In genomic region chr17:46618769-46619682, GRCm38 (mm10) we compare ENCODE assay signal across 8 mouse cellular contexts. TPM values are rescaled to one million over a fixed set of nuclear protein-coding genes. Genes with fewer than 3 reads are reported as not detected.
DNase-seq lines count a peak whose midpoint lies in the region; ATAC-seq lines count a peak whose summit lies in the region.

No protein-coding gene starts in this region.

- ATAC-seq in liver, embryonic 11.5 days (replicated peaks; ENCODE audit: low FRiP score): no peak
- ATAC-seq in forebrain, embryonic 12.5 days (ENCODE audit: low FRiP score): 0 out of 2 replicates have a peak, but pooled peaks have one; percentile 32
- ATAC-seq in limb, embryonic 15.5 days (ENCODE audit: insufficient number of reproducible peaks, low FRiP score, low TSS enrichment, low read depth): peak; percentile 30; the same call in 1 of the 2 replicates
- peak; percentile 49 for ATAC-seq in stomach, embryonic 14.5 days (ENCODE audit: insufficient number of reproducible peaks, insufficient read depth, low FRiP score, low read depth)

- no peaks in the 10 kb centered on the region for H3K9me3 ChIP-seq in liver, embryonic 11.5 days (ENCODE audit: control insufficient read depth, low read length)
- H3K9me3 ChIP-seq in forebrain, embryonic 12.5 days: no peaks in the 10 kb centered on the region
- H3K9me3 ChIP-seq in limb, embryonic 15.5 days: no peaks in the 10 kb centered on the region
- no peaks in the 10 kb centered on the region for H3K9me3 ChIP-seq in stomach, embryonic 14.5 days (ENCODE audit: control insufficient read depth, low read depth, low read length)

- H3K36me3 ChIP-seq in liver, embryonic 11.5 days (ENCODE audit: control insufficient read depth, insufficient read depth, low read length): no peaks in the 10 kb centered on the region
- no peaks in the 10 kb centered on the region for H3K36me3 ChIP-seq in forebrain, embryonic 12.5 days (replicated peaks)
- H3K36me3 ChIP-seq in limb, embryonic 15.5 days: no peaks in the 10 kb centered on the region
- no peaks in the 10 kb centered on the region for H3K36me3 ChIP-seq in stomach, embryonic 14.5 days (ENCODE audit: control insufficient read depth, insufficient read depth, low read length)

- H3K27me3 ChIP-seq in liver, embryonic 11.5 days (replicated peaks; ENCODE audit: control insufficient read depth, insufficient read depth, low read length): no peaks in the 10 kb centered on the region
- no peaks in the 10 kb centered on the region for H3K27me3 ChIP-seq in forebrain, embryonic 12.5 days
- H3K27me3 ChIP-seq in limb, embryonic 15.5 days: no peaks in the 10 kb centered on the region
- no peaks in the 10 kb centered on the region for H3K27me3 ChIP-seq in stomach, embryonic 14.5 days (ENCODE audit: control insufficient read depth, insufficient read depth, low read length)

- 37% methylated on average over 27 of the region's 27 CpGs for WGBS in liver, embryonic 11.5 days
- WGBS in forebrain, embryonic 12.5 days: 3% methylated on average over 27 of the region's 27 CpGs
- 12% methylated on average over 27 of the region's 27 CpGs for WGBS in limb, embryonic 15.5 days
- 12% methylated on average over 27 of the region's 27 CpGs for WGBS in stomach, embryonic 14.5 days

- peaks cover 44% of the 10 kb centered on the region for H3K4me1 ChIP-seq in liver, embryonic 11.5 days (replicated peaks; ENCODE audit: control insufficient read depth, insufficient read depth, low read length)
- peaks cover 61% of the 10 kb centered on the region for H3K4me1 ChIP-seq in forebrain, embryonic 12.5 days
- H3K4me1 ChIP-seq in limb, embryonic 15.5 days: peaks cover 82% of the 10 kb centered on the region
- H3K4me1 ChIP-seq in stomach, embryonic 14.5 days (ENCODE audit: control insufficient read depth, insufficient read depth, low read length): peaks cover 78% of the 10 kb centered on the region

- H3K4me3 ChIP-seq in liver, embryonic 11.5 days (ENCODE audit: low read depth, low read length): no peak overlapping the region
- H3K4me3 ChIP-seq in forebrain, embryonic 12.5 days (replicated peaks): peak overlapping the region; percentile 7; the same call in 1 of the 2 replicates
- peak overlapping the region; percentile 19 for H3K4me3 ChIP-seq in limb, embryonic 15.5 days
- H3K4me3 ChIP-seq in stomach, embryonic 14.5 days (ENCODE audit: low read depth, low read length): peak overlapping the region; percentile 12; the same call in 1 of the 2 replicates

- peak overlapping the region; percentile 7 for H3K4me2 ChIP-seq in liver, embryonic 11.5 days
- H3K4me2 ChIP-seq in forebrain, embryonic 12.5 days: peak overlapping the region; percentile 35
- peak overlapping the region; percentile 44 for H3K4me2 ChIP-seq in limb, embryonic 15.5 days
- H3K4me2 ChIP-seq in stomach, embryonic 14.5 days (replicated peaks; ENCODE audit: low read depth, low read length): peak overlapping the region; percentile 43

- DNase-seq in liver, embryonic 11.5 days (ENCODE audit: low spot score): no peak
- DNase-seq in liver: no peak
- no peak for DNase-seq in frontal cortex, postnatal 25 days (ENCODE audit: low spot score in 2 of 2)
- DNase-seq in cerebellum, adult 11 months: no peak
- DNase-seq in thymus, postnatal 36 days: no peak

- H3K9ac ChIP-seq in liver, embryonic 11.5 days (ENCODE audit: low read depth, low read length): no peak overlapping the region
- peak overlapping the region; percentile 60 for H3K9ac ChIP-seq in forebrain, embryonic 12.5 days
- 0 out of 2 replicates have a peak overlapping the region, but pooled peaks have one; percentile 24 for H3K9ac ChIP-seq in limb, embryonic 15.5 days
- peak overlapping the region; percentile 30 for H3K9ac ChIP-seq in stomach, embryonic 14.5 days (replicated peaks; ENCODE audit: low read depth, low read length)

- peak overlapping the region; percentile 15; the same call in 1 of the 2 replicates for H3K27ac ChIP-seq in liver, embryonic 11.5 days (ENCODE audit: low read depth, low read length)
- H3K27ac ChIP-seq in forebrain, embryonic 12.5 days: peak overlapping the region; percentile 90
- peak overlapping the region; percentile 88 for H3K27ac ChIP-seq in limb, embryonic 15.5 days
- H3K27ac ChIP-seq in stomach, embryonic 14.5 days (ENCODE audit: low read length): peak overlapping the region; percentile 97

RNA-seq across cellular contexts. Expression of gene Ptk7, which starts 10.3 kb away (rescaled TPM):
- polyA plus RNA-seq in liver, embryonic 11.5 days (2014; fragmentation: Nextera tagmentation; extraction: Ambion mirVana): 24.5 and 24.7 TPM in 2 replicates
- 55.3 and 56.4 TPM in 2 replicates for polyA plus RNA-seq in forebrain, embryonic 12.5 days (2016; fragmentation: Nextera tagmentation; extraction: Ambion mirVana)
- 122 and 123 TPM in 2 replicates for polyA plus RNA-seq in limb, embryonic 15.5 days (2015; fragmentation: Nextera tagmentation; extraction: Ambion mirVana)
- 37.6 and 45.2 TPM in 2 replicates for polyA plus RNA-seq in stomach, embryonic 14.5 days (2014; fragmentation: Nextera tagmentation; extraction: Ambion mirVana)

RNA-seq across cellular contexts. Expression of gene Klc4, which starts 26.8 kb away (rescaled TPM):
- 10.8 and 12.3 TPM in 2 replicates for polyA plus RNA-seq in liver, embryonic 11.5 days (2014; fragmentation: Nextera tagmentation; extraction: Ambion mirVana)
- polyA plus RNA-seq in forebrain, embryonic 12.5 days (2016; fragmentation: Nextera tagmentation; extraction: Ambion mirVana): 39.0 and 42.5 TPM in 2 replicates
- polyA plus RNA-seq in limb, embryonic 15.5 days (2015; fragmentation: Nextera tagmentation; extraction: Ambion mirVana): 20.5 and 22.3 TPM in 2 replicates
- polyA plus RNA-seq in stomach, embryonic 14.5 days (2014; fragmentation: Nextera tagmentation; extraction: Ambion mirVana): 31.0 and 32.3 TPM in 2 replicates

RNA-seq across cellular contexts. Expression of gene Mrpl2, which starts 27.0 kb away (rescaled TPM):
- polyA plus RNA-seq in liver, embryonic 11.5 days (2014; fragmentation: Nextera tagmentation; extraction: Ambion mirVana): 151 and 165 TPM in 2 replicates
- polyA plus RNA-seq in forebrain, embryonic 12.5 days (2016; fragmentation: Nextera tagmentation; extraction: Ambion mirVana): 76.6 and 102 TPM in 2 replicates
- polyA plus RNA-seq in limb, embryonic 15.5 days (2015; fragmentation: Nextera tagmentation; extraction: Ambion mirVana): 88.4 and 91.3 TPM in 2 replicates
- polyA plus RNA-seq in stomach, embryonic 14.5 days (2014; fragmentation: Nextera tagmentation; extraction: Ambion mirVana): 99.2 and 104 TPM in 2 replicates

RNA-seq across cellular contexts. Expression of gene Cul7, which starts 31.1 kb away (rescaled TPM):
- polyA plus RNA-seq in liver, embryonic 11.5 days (2014; fragmentation: Nextera tagmentation; extraction: Ambion mirVana): 24.1 and 28.2 TPM in 2 replicates
- polyA plus RNA-seq in forebrain, embryonic 12.5 days (2016; fragmentation: Nextera tagmentation; extraction: Ambion mirVana): 46.5 and 47.8 TPM in 2 replicates
- 53.4 and 63.3 TPM in 2 replicates for polyA plus RNA-seq in limb, embryonic 15.5 days (2015; fragmentation: Nextera tagmentation; extraction: Ambion mirVana)
- polyA plus RNA-seq in stomach, embryonic 14.5 days (2014; fragmentation: Nextera tagmentation; extraction: Ambion mirVana): 45.9 and 47.2 TPM in 2 replicates

RNA-seq across cellular contexts. Expression of gene Rrp36, which starts 55.1 kb away (rescaled TPM):
- polyA plus RNA-seq in liver, embryonic 11.5 days (2014; fragmentation: Nextera tagmentation; extraction: Ambion mirVana): 52.0 and 56.5 TPM in 2 replicates
- polyA plus RNA-seq in forebrain, embryonic 12.5 days (2016; fragmentation: Nextera tagmentation; extraction: Ambion mirVana): 54.4 and 57.6 TPM in 2 replicates
- polyA plus RNA-seq in limb, embryonic 15.5 days (2015; fragmentation: Nextera tagmentation; extraction: Ambion mirVana): 64.6 and 66.9 TPM in 2 replicates
- 52.3 and 53.5 TPM in 2 replicates for polyA plus RNA-seq in stomach, embryonic 14.5 days (2014; fragmentation: Nextera tagmentation; extraction: Ambion mirVana)

Comparison
In these comparisons a context has a peak if more than half of its experiments do, and no peak if none do; other contexts are left out.
1. H3K27ac ChIP-seq: peak in every context shown above with its lines; median percentile 97 in stomach, embryonic 14.5 days; 90 in forebrain, embryonic 12.5 days; 88 in limb, embryonic 15.5 days; 15 in liver, embryonic 11.5 days.